Mouse (Mus musculus): ENCODE results near the gene BC017158.

DNA sequence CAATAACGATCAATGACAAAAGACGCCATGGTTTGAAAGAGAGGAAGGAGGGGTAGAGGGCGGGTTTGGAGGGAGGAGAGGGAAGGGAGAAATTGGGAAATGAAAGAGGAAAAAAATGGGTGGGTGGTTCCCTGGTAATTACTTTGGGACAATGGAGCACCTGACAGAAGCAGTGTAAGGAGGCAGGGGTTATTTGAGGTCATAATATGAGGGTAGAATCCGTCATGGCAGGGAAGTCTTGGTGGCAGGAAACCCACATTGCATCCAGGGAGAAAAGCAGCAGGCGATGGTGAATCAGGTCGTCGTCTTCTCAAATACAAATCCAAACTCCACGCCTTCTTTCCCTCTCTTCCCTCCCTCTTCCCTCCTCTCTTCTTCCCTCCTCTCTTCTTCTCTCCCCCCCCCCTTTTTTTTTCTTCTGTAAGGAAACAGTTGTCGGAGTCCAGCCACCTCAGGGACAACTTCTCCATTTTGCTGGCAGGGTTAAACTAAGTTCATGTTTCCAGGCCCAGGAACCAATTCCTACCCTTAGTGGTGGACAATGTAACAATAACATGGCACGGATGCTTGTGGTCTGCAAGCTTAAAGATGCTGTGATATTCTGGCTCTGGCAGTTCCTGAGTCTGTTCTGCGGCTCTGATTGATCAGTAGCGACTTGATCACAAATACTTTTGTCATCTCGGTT is 14.5 kb upstream of the BC017158 start:
- TF ChIP-seq CTCF (conservative IDR thresholded peaks at IDR 0.05; ENCODE audit: insufficient read depth, insufficient read length, low read depth, low read length) (no peak), POLR2A (IDR thresholded peaks at IDR 0.05; ENCODE audit: low read depth, low read length) (no peak)

Measured in kidney, adult 2 months (tissue).